Mouse (Mus musculus): ENCODE data around the gene Hnrnpu. TPM values are rescaled to one million over a fixed set of nuclear protein-coding genes. Genes with fewer than 3 reads are reported as not detected.
"Not testable (repeated sequence)": the region's sequence is repeated elsewhere in the genome, so short reads cannot be mapped to it uniquely, and the experiment has no call there.

Gene Hnrnpu
- polyA plus RNA-seq, 1 experiment from 2014 or later, result 647 TPM

DNA sequence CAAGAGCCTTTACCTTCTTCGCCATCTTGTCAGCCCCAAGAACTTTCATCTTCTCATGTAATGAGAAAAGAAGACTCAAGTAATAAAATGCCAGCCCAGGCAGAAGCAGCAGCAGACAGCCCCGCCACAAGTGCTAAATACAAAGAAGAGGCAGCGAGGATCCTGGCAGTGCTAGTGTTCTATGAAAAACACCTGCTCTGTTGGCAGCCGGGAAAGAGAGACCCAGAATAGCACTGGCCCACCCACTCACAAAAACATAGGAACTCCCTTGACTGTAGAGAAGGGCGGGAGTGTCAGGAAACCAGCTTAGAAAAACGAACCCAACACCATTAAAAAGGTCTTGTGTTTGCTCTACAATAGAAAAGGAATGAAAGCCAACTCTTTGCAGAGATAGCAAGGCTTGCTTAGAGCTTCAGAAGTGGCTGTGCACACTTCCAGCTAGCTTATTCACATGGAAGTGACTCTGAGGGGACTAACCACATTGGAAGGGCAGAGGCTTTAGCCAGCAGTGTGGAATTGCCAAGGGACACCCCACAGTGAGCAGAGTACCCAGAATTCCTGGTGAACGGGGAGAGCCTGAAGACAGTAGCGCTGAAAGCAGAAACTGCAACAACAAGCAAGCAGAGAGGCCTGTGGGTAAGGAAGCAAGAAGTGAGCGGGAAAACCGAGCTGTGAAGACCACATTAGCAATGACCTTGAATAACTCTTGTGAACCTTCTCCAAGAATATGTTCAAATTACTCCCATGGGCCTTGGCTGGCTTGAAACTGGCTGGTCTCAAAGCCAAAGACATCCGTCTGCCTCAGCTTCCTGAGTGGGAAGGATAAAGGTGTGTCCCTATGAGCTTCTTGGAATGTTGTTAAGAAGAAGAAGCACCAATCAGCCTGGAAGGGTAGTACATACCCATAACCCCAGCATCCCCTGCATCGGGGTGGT lies 20.4 kb upstream of the Hnrnpu start:
- ATAC-seq (ENCODE audit: insufficient read depth) (no peak), DNase-seq (no peak)
- H3K36me3 ChIP-seq (ENCODE audit: insufficient read depth), result no peaks in the 10 kb centered on the region
- no peak overlapping the region for H3K4me3 ChIP-seq (ENCODE audit: low read depth, low read length)
- WGBS, result 60% methylated on average over 12 of the region's 12 CpGs
- H3K4me1 ChIP-seq (ENCODE audit: insufficient read depth), result no peaks in the 10 kb centered on the region
- no peak for TF ChIP-seq CTCF (IDR thresholded peaks at IDR 0.05; ENCODE audit: low read depth)
- no peaks in the 10 kb centered on the region for H3K9me3 ChIP-seq (ENCODE audit: low read depth, low read length)
- H3K27me3 ChIP-seq (ENCODE audit: insufficient read depth, low read length), result no peaks in the 10 kb centered on the region
- H3K9ac ChIP-seq, result no peak overlapping the region
- no peak overlapping the region for H3K27ac ChIP-seq (ENCODE audit: low read depth)
- H3K4me2 ChIP-seq, result no peak overlapping the region

DNA sequence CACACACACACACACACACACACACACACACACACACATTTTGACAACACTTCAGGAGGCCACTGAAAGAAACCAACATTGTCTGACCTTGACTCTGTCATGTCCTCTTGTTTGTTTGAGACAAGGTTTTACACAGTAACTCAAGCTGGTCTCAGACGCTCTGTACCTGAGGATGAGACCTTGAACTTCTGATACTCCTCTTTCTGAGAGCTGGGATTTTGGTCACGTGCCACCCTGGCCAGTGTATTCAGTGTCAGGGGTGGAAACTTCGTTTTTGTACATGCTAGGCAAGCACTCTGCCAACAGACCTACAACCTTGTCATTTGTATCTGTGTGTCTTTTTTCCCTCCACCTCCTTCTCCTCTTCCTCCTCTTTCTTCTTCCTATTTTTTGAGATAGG lies 17.0 kb upstream of the Hnrnpu start:
- 52% methylated on average over 3 of the region's 3 CpGs for whole genome bisulfite sequencing
- Histone ChIP-seq H3K27me3 (ENCODE audit: insufficient read depth, low read length) (no peaks in the 10 kb centered on the region), H3K4me3 (ENCODE audit: low read depth, low read length) (no peak overlapping the region), H3K9me3 (ENCODE audit: low read depth, low read length) (no peaks in the 10 kb centered on the region), H3K4me2 (no peak overlapping the region), H3K36me3 (ENCODE audit: insufficient read depth) (no peaks in the 10 kb centered on the region), H3K9ac (no peak overlapping the region), H3K4me1 (ENCODE audit: insufficient read depth) (no peaks in the 10 kb centered on the region), H3K27ac (ENCODE audit: low read depth) (no peak overlapping the region)
- DNase-seq (no peak), ATAC-seq (ENCODE audit: insufficient read depth) (no peak)
- no peak for TF ChIP-seq CTCF (IDR thresholded peaks at IDR 0.05; ENCODE audit: low read depth)

DNA sequence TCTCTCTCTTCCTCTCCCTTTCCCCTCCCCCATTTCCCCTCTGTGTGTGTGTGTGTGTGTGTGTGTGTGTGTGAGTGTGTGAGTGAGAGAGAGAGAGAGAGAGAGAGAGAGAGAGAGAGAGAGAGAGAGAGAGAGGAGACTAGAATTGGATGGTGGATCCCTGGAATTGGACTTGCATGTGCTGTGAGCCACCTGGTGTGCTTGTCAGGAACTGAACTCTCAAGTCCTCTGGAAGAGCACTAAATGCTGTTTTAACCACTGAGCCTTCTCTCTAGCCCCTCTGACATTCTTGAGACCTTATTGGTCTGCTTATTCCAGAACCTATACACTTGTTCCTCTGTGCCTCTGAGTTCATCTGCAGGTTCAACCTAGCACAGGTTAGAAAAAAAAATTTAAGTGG lies 14.0 kb upstream of the Hnrnpu start:
- ATAC-seq (ENCODE audit: insufficient read depth) (no peak), DNase-seq (no peak)
- TF ChIP-seq CTCF (IDR thresholded peaks at IDR 0.05; ENCODE audit: low read depth), result peak; percentile 30

DNA sequence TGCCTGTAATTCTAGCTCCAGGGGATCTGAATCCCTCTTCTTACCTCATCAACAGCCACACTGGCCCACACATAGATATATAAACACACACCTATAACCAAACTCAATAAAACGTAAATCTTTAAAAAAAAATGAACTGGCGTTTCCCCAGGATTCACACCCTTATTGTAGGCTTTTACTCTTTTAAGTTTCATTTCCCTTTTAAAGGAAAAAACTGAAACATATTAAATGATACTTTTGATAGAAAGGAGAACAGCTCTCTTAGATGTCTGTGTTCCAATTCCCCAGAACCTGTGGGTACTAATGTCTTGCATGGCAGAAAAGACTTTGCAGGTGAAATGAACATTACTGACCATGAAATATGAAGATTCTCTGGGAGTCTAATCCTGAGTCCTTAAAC lies 13.2 kb upstream of the Hnrnpu start:
- Histone ChIP-seq H3K27me3 (ENCODE audit: insufficient read depth, low read length) (no peaks in the 10 kb centered on the region), H3K4me3 (ENCODE audit: low read depth, low read length) (no peak overlapping the region), H3K4me1 (ENCODE audit: insufficient read depth) (no peaks in the 10 kb centered on the region), H3K27ac (ENCODE audit: low read depth) (no peak overlapping the region), H3K9ac (no peak overlapping the region), H3K36me3 (ENCODE audit: insufficient read depth) (no peaks in the 10 kb centered on the region), H3K9me3 (ENCODE audit: low read depth, low read length) (no peaks in the 10 kb centered on the region), H3K4me2 (no peak overlapping the region)
- WGBS, result 87% methylated on average over 2 of the region's 2 CpGs
- no peak for TF ChIP-seq CTCF (IDR thresholded peaks at IDR 0.05; ENCODE audit: low read depth)
- DNase-seq (no peak), ATAC-seq (ENCODE audit: insufficient read depth) (no peak)

More for the DNA sequence above, 14.0 kb upstream of the Hnrnpu start:
- Histone ChIP-seq H3K27me3 (ENCODE audit: insufficient read depth, low read length) (no peaks in the 10 kb centered on the region), H3K9me3 (ENCODE audit: low read depth, low read length) (no peaks in the 10 kb centered on the region), H3K9ac (no peak overlapping the region), H3K36me3 (ENCODE audit: insufficient read depth) (no peaks in the 10 kb centered on the region), H3K4me3 (ENCODE audit: low read depth, low read length) (no peak overlapping the region), H3K4me1 (ENCODE audit: insufficient read depth) (no peaks in the 10 kb centered on the region), H3K4me2 (no peak overlapping the region), H3K27ac (ENCODE audit: low read depth) (no peak overlapping the region)

- H3K27ac ChIP-seq (ENCODE audit: low read depth); ATAC-seq (ENCODE audit: insufficient read depth); H3K4me2 ChIP-seq: not testable (repeated sequence)
These were observed 6.6 kb upstream of the Hnrnpu start for GRCm38 (mm10) chr1:178344071-178344805.

DNA sequence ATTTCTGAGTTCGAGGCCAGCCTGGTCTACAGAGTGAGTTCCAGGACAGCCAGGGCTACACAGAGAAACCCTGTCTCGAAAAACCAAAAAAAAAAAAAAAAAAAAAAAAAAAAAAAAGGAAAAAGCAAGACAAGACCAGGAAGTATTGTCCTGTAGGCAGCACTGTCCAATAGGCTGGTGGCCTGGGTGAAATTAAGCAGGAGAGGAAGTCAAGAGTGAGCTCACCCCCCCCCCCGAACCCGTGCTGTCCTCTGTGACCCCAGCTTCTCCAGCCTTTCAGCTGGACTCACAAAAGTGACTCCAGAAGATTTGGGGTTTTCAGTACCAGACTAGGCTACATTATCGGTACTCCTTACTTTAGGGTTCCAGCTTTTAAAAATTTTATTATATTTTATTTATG lies 5.0 kb upstream of the Hnrnpu start:
- Histone ChIP-seq H3K4me2 (no peak overlapping the region), H3K4me3 (ENCODE audit: low read depth, low read length) (no peak overlapping the region), H3K4me1 (ENCODE audit: insufficient read depth) (no peaks in the 10 kb centered on the region), H3K9me3 (ENCODE audit: low read depth, low read length) (no peaks in the 10 kb centered on the region), H3K36me3 (ENCODE audit: insufficient read depth) (no peaks in the 10 kb centered on the region), H3K9ac (no peak overlapping the region), H3K27me3 (ENCODE audit: insufficient read depth, low read length) (no peaks in the 10 kb centered on the region), H3K27ac (ENCODE audit: low read depth) (no peak overlapping the region)
- TF ChIP-seq CTCF (IDR thresholded peaks at IDR 0.05; ENCODE audit: low read depth), result no peak
- DNase-seq (no peak), ATAC-seq (ENCODE audit: insufficient read depth) (no peak)
- 85% methylated on average over 4 of the region's 5 CpGs for WGBS

More at GRCm38 (mm10) chr1:178344071-178344805, 6.6 kb upstream of the Hnrnpu start:
- 88% methylated on average over 10 of the region's 10 CpGs for WGBS
- H3K36me3 ChIP-seq (ENCODE audit: insufficient read depth); H3K4me3 ChIP-seq (ENCODE audit: low read depth, low read length); H3K9ac ChIP-seq; DNase-seq; H3K27me3 ChIP-seq (ENCODE audit: insufficient read depth, low read length); H3K4me1 ChIP-seq (ENCODE audit: insufficient read depth); H3K9me3 ChIP-seq (ENCODE audit: low read depth, low read length): not testable (repeated sequence)

DNA sequence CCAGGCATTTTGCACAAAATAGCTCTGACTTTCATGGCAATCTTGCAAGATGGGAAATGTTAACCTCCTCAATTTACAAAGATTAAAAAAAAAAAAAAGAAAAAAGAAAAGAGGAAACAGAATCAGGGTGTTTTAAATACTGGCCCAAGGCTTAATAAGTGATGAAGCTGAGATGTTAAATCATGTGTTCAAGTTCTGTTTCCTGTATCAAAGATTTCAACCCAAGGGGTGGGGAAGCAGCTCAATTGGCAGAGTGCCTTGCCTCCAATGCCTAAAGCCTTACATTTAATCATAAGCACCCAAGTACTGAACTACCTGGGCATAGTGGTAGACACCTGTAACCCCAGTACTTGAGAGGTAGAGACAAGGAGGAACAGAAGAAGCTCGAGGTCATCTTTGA lies 4.5 kb upstream of the Hnrnpu start:
- no peak overlapping the region for H3K4me3 ChIP-seq (ENCODE audit: low read depth, low read length)
- H3K27ac ChIP-seq (ENCODE audit: low read depth), result no peak overlapping the region
- DNase-seq (no peak), ATAC-seq (ENCODE audit: insufficient read depth) (no peak)
- H3K4me2 ChIP-seq, result no peak overlapping the region
- H3K36me3 ChIP-seq (ENCODE audit: insufficient read depth), result no peaks in the 10 kb centered on the region
- H3K9me3 ChIP-seq (ENCODE audit: low read depth, low read length), result no peaks in the 10 kb centered on the region
- 67% methylated on average over 1 of the region's 1 CpGs for WGBS
- no peak overlapping the region for H3K9ac ChIP-seq
- H3K4me1 ChIP-seq (ENCODE audit: insufficient read depth), result no peaks in the 10 kb centered on the region
- no peaks in the 10 kb centered on the region for H3K27me3 ChIP-seq (ENCODE audit: insufficient read depth, low read length)
- no peak for TF ChIP-seq CTCF (IDR thresholded peaks at IDR 0.05; ENCODE audit: low read depth)

All from lung, embryonic 14.5 days (tissue).